Mouse (Mus musculus) left cerebral cortex, postnatal 14 days (tissue): Measurements from ENCODE around the gene Sdk2. TPM values are rescaled to one million over a fixed set of nuclear protein-coding genes. Genes with fewer than 3 reads are reported as not detected.
A peak's percentile ranks its signal among the peaks of the same experiment; 100 is the strongest.

Experiments used
- DNase-seq, 2 experiments: peaks; one replicate each; pipeline ENCODE4 v3.0.0; 2021 to 2022; ENCODE audit warnings: low spot score in 2 of 2, mixed read lengths in 1 of 2
- intact Hi-C: fragments of 180-260 bp; cut with DNase I; formaldehyde crosslinking; loops from one replicate; pipeline ENCODE4 v1.15.1; 2025
- total RNA-seq, 2 experiments: library from RNA; stranded (reverse); gene quantifications; 2 replicates each; pipeline ENCODE4 v1.2.3; 2021

The Sdk2 gene
- total RNA-seq, 2 experiments from 2014 or later: 34.7 to 44.8 TPM

DNA sequence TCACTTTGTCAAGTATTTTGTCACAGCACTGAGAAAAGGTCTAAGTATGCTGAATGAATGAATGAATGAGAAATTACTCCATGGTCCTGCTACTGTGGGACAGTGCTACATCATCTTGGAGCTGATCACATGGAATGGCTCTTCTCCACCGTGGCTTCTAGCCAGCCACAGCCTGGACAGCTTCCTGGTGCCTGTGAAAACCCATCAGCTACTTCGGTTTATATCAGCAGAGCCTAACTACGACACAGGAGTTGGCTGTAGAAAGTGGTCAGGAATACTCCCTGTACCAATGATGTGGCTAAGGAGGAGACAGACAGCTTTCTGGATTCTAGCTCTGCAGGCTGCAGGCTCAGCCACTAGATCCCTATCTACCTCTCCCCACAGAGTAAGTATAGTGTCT, 63.7 kb downstream of the Sdk2 start:
- no peak for DNase-seq
- intact Hi-C loops: no loop called here

DNA sequence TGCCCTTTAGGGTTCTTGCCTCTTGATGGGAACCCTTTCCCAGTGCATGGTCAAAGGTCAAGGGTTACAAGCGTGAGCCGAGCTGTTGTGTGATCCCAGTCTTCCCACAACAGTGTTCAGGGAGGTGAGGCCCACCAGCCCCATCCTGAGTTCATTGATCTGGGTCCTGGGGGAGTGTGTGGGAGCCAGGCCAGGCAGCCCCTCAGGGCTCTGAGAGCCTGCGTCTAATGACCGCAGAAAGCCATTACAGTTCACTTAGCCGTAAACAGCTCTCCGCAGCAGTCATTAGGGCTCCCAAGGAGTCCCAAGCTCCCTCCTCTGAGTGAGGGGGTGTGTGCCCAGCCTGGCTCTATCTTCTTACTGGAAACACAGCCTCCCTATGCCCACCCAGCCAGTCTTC, 66.8 kb downstream of the Sdk2 start:
- no peak for DNase-seq
- intact Hi-C loops: no loop called here

DNA sequence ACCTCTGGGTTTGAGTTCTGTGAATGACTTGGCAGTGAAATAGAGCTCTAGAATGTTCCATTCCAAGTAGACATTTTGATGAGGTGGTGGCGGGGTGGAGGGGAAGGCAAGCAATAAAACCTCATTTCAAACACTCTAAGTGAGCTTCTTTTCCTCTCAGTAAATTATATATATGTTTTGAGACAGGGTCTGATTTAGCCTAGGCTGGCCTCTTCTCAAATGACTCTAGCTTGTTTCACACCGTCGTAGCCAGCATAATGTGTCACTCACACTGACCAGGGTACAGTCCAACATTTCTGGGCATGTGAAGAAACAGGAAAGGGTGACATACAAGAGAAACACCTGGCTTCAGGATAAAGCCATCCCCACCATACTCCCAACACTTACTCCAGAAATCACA, 68.1 kb downstream of the Sdk2 start:
- no peak for DNase-seq

DNA sequence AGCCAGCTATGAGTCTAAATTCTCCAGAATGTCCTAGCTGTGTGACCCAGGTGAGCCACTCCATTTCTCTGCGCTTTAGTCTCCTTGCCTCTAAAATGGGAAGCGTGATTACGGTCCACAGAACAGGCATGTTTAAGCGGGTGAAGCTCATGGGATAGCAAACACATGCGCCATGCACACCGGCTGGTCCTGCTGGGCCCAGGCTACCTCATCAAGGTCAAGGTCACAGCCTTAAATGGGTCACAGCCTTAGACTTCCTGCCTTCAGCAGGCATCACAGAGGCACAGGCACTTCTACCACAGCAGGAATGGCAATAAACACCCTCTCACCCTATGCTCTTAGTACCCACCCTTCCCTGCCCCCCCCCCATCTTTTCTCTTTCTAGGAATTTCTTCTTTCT, 72.9 kb downstream of the Sdk2 start:
- no peak for DNase-seq
- intact Hi-C loops: no loop called here

More for the DNA sequence above, 68.1 kb downstream of the Sdk2 start:
- intact Hi-C loops: no loop called here

DNA sequence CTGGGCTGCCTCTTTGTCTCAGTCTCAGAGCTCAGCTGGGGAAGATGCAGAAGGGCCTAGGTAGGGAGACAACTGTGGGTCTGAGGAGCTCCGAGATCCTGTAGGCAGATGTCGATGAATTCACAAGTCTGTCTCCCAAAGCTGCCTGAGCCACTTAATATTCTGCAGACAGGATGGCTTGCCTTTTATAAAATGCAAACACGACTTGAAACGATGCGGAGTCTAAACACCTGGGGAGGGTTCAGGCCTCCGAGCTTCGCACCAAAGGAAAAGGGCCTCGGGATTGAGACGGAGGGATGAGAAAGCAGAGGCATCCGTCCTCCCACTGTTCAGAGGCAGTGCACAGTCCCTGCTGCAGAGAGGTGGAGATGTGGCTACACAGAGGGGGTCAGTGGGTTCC, 74.0 kb downstream of the Sdk2 start:
- intact Hi-C loops: no loop called here
- no peak for DNase-seq

DNA sequence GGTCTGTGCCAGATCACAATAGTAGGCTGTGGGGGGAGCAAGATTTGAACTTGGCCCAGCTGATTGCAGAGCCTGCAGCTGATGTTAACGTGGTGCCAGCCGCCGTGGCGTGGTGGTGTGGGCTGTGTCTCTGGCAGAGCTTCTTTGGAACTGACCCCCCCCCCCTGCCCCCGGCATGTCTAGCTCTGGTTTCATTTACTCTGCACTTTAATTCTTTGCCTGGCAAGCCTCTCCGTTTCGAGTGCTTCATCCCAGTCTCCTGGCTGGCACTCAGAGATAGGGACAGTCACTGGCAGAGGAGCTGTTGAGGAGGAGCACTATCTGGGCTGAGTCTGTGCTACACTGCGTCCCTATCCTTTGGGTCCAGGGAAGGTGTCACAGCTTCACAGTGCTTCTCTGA, 75.0 kb downstream of the Sdk2 start:
- intact Hi-C loops: no loop called here
- DNase-seq: no peak

DNA sequence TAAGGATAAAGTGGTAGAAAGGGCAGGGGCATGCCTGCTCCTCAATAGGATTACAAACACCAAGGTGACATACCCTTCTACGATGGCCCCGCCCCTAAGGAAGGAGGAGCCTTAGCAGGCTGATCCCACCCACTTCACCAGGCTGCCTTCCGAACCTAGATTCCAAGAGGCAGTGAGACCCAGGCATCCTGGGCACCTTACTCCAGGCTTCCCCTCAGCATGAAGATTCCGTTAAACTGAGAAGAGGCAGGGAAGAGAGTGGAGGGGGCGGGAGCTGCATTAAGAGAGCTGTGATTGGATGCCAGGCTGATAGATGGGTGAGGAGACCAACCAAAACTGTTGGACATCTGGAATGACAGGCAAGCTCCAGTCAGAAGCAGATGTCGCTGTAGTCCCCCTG, 76.4 kb downstream of the Sdk2 start:
- intact Hi-C loops: no loop called here

DNA sequence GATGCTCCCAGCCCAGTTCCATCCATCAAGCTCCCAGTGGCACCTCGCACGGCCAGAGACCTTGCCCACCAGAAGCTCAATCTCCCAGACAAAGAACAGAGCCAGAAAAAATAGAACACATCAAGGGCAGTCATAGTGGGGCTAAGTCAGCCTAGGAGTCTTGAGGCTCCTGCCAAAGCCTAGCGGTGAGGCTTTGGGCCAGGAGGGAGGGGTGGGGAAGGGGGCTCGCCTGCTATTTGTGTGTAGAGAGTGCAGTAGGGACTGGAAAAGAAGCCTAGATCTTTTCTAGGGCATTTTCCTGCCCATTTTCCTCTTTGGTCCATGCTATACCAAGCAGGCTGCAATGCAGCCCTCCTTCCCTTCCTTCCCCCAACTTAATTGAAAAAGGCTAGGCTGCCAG, 76.8 kb downstream of the Sdk2 start:
- DNase-seq: no peak
- intact Hi-C loops: no loop called here

More for the DNA sequence above, 76.4 kb downstream of the Sdk2 start:
- peak; percentile 84 to 86 for DNase-seq

DNA sequence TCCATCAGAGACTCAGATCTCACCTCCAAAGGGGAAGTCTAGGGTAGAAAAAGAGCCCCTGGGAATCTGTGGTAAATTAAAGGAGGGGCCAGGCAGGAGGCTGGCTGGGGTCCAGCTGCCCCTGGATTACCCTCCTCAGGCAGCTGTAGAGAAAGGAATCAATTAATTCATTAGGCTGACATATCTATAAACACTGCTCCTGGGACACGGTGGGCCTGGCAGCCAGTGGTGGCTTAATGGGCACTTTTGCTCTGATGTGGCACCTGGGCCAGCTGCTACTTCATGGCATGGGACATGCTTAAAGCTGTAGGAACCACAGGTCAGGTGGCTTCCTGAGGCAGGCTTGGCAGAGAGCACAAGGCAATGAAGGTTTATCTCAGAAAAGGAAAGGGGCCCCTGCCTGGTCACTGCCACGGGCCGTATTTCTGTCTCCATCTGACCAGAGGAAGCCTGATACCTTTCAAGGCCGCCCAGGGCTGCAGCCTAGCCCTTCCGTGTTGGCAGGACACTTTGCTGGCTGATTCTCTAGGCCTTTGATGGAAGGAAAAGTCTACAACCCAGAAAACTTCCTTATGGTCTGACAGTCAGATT, 80.9 kb downstream of the Sdk2 start:
- DNase-seq: no peak
- intact Hi-C loops: no loop called here

DNA sequence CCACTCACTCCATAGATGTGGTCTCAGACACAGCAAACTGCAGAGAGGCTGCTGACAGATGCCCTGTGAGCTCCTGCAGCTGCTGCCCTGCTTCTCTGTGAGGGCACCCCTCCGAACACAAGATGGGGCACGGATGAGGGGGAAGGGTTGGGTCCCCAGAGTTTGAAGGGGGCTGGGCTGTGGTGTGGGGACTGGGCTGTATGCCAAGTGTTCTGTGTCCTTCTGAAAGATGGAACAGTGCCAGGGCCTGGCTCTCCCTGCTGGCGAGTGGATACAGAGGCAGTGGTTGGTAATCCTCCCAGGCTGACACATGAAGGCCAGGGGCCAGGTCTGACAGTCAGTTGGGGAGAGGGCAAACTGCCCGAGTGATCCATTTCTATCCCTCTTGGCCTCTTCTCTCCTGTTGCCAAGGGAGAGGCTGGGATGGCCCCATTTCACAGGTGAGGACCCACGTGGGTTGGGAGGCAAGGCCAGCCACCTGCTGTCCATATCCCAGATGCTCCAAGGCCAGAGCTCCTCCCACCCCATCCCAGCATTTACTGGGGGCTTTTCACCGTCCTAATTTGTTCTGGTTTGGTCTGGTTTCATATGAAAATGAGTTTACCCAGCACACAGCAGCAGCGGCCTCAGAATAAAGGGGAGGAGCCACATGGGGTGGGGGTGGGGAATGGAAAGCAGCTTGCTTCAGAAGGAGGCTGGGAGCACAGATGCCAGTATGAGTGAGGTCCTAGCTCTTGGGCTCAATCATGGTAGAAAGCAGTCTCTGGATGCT, 84.9 kb downstream of the Sdk2 start:
- DNase-seq: peak; percentile 34 to 64
- intact Hi-C loops: no loop called here

DNA sequence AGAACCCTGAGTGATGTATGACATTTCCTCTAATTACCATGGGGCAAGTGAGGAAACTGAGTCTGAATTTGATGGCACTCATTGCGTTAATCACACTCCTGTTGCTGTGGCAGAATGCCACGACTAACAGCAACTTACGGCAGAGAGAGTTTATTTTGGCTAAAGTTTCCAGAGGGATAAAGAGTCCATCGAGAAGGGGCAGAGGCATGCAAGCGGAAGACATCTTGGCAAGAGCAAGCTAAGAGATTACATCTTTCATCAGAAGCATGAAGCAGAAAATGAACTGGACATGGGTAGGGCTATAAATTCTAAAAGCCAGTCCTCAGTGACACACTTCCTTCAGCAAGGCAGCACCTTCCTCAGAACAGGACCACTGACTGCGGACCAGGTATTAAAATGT, 85.8 kb downstream of the Sdk2 start:
- intact Hi-C loops: no loop called here
- no peak for DNase-seq

DNA sequence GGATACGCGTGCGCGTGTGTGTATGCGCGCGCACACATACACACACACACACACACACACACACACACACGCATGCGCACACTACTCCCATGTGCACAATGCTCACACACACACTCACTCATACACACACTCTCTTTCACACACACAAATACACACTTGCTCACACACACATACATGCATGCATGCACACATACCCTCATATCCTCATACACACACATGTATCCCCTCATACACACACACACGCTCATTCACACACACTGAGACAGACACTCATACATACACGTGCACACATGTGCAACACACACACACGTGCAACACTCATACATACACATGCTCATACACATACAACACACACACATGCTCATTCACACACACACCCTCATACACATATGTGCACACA, 88.5 kb downstream of the Sdk2 start:
- no peak for DNase-seq
- intact Hi-C loops: no loop called here

DNA sequence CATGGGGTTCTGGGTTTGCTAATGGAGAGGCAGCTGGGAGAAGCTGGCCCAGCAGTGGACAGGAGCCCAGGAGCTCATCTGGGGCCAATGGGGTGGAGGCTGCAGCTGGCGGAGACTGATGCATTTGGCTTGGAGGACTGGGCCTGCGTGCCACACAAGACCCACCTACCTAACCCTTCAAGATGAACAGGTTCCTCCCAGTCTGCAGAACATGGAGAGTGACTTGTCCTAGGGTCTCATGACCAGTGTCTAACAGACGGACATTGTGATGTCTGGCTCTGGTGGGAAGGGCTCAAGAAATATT, 91.2 kb downstream of the Sdk2 start:
- intact Hi-C loops: no loop called here
- no peak for DNase-seq

DNA sequence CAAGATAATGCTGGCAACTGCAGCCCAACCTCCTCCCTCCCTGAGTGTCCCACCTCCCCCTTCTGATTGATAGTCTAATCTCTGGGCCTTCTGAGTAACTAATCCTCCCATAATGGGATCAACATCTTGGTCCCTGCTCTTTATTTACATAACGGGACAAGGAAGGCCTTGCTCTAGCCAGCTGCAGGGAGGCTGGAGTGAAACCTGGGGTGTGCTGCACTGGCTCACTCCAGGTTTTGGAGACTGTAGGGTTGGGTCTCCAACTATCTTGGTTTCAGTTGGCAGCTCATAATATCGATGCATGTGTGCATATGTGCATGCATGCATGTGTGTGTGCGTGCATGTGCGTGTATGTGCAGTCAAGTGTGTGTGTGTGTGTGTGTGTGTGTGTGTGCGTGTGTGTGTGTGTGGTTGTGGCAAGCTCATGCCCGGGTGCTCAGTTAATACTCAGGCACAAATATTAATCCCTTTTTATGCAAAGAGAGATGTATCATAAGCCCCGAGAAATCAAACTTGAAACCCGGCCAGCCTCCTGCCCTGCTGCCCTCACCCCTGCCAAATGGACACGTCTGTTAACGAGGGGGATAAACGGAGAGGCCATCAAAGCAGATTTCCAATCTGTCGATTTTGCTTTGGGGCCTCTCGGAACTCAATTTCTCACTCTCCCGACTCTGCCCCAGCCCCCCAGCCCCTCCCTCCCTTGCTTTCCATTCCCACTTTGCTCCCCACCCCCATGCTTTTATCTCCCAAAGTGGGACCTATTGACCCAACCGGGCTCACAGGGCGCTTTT, 91.8 kb downstream of the Sdk2 start:
- intact Hi-C loops: no loop called here
- DNase-seq: no peak

DNA sequence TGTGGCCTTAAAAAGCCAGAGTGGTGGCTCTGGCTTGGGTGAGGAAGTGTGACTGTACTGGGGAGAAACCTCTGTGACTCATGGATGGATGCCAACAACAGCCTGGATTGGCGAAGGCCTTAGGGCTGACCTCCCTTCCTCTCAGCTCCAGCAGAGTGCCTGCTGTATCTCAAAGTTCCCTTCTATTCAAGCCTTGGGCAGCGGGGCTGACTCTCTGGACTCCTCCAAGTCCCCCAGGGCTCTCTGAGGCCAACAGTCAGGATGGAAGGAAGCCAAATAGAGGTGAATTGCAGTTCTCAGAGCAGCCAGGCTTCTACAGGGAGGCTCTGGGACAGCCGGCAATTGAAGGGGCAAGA, 94.4 kb downstream of the Sdk2 start:
- intact Hi-C loops: no loop called here
- no peak for DNase-seq

DNA sequence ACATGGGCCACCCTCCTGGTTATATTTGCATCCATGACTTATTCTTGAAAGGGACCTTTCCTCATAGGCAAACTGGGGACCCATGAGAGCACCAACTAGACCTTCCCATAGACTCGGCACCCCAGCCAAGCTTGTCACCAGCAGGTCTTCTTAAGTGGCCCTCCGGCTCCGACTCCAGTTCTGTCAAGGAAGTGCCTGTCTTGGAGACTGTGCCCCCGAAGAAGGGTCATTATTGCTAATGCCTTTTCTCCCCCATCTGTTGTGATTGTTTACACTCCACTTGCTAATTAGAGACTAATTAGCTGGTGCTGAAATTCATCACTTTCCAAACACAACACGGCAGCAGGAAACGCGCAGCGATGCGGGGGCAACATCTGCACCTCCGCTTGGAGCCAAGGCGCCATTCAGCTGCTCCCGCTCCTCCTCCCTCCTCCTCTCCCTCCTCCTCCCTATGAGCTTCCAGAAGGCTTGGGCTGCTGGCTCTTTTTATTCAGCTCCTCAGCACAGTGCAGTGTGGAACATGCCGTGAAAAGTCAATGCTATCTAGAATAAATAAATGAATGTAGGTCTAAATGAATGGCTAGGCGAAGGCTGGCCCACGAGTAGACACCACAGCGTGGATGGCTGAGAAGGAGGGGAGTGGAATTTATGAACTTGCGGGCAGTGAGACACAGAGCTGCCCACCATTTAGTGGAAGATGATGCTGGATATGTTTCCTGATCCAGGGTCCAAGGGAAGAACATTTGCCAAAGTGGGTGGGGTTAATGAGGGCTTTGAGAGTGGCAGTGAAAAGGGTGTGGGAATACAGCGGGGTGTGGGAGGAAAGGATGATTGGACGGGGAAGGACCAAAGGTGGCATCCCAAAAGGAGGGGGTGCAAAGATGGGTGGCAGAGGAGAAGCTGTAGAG, 95.0 kb downstream of the Sdk2 start:
- intact Hi-C loops: no loop called here
- DNase-seq: peak; percentile 74 to 78

DNA sequence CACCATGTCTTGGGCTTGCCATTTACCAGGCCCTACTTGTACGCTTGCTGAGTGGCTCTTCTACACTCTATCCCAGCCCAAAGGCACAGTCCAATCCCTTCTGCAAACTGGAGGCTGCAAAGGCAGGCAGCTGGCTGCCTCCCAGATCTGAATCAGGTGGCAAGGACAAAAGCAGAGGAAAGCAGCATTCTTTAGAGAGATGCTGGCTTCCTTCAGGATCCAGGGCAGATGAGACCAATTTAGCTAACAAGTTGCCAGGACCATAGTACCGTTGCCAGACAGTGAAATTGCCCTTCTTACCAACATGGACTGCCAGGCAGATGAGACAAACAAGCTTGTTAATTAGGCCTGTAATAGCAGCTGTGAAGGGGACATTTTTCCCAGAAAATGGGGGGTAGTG, 96.8 kb downstream of the Sdk2 start:
- intact Hi-C loops: no loop called here
- DNase-seq: peak in 1 of 2 experiments; percentile 18

DNA sequence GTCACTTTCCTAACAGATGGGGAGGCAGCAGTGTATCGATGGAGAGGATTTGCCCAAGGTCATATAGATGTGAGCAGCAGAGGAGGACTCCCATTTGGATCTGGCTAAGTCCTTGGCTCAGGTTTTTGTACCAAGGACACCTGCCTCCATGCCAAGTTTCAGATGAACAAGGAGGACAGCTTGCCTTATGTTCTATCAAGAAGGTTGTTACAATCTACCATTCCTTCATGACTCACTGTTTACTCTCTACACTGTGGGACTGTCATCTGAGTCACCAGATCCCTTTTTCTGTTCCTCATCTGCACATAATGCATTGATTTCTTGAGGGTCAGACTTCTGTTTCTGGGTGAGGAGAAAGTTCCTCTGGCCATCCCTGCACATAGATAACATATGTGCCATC, 101.6 kb downstream of the Sdk2 start:
- no peak for DNase-seq
- intact Hi-C loops: no loop called here

DNA sequence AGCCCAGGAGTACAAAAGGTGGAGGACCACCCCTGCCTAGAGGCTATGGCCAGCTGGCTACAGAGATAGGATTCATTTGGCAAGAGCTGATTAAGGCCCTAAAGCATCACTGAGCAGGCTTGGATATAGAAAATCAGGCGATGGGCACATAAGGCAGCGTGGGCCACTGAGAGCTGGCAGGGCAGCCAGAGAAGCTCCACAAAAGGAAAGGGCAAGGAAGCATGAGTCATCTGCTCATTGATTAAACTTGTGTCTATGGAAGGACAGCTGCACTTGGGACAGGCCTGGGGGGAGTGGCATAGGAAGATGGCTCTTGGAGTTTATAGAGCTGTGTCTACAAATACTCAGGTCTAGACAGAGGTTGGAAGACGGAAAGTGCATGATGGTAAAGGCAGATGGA, 104.1 kb downstream of the Sdk2 start:
- no peak for DNase-seq
- intact Hi-C loops: no loop called here

DNA sequence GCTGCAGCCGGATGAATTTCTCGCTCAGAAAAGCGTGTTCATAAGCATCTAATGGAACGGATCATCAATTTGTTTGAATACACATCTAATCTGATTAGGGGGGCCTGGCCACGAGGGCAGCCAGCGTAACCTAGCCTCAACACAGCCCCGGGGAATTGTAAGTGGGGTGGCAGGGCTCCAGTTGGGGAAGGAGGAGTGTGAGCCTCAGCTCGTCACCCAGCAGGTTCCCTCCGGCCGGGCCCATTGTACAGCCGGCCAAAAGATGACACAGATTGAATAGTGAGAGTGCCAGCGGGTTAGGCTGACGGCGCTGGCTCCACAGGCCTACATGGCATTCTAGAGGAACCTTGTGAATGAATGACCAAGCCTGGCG, 115.2 kb downstream of the Sdk2 start:
- DNase-seq: no peak

More for the DNA sequence above, 115.2 kb downstream of the Sdk2 start:
- intact Hi-C loops: no loop called here
